ENCODE assay signal across 8 mouse cellular contexts in genomic region chr19:45737208-45737845, GRCm38 (mm10). TPM values are rescaled to one million over a fixed set of nuclear protein-coding genes. Genes with fewer than 3 reads are reported as not detected.
DNase-seq lines count a peak whose midpoint lies in the region; ATAC-seq and TF ChIP-seq lines count a peak whose summit lies in the region.

No protein-coding gene starts in this region.

- ATAC-seq in heart, embryonic 14.5 days (ENCODE audit: insufficient number of reproducible peaks, insufficient read depth, low FRiP score, low read depth) = no peak
- peak; percentile 57; the same call in 1 of the 2 replicates for ATAC-seq in hindbrain, embryonic 11.5 days (ENCODE audit: low FRiP score)
- ATAC-seq in midbrain, embryonic 12.5 days (ENCODE audit: low FRiP score, low read depth) = peak; percentile 88

- intact Hi-C loops in heart, postnatal 14 days (cut with DNase I) = no loop called here

- H3K9me3 ChIP-seq in heart, embryonic 14.5 days (ENCODE audit: control insufficient read depth, low read length) = no peaks in the 10 kb centered on the region
- H3K9me3 ChIP-seq in hindbrain, embryonic 11.5 days (ENCODE audit: control insufficient read depth, low read length) = no peaks in the 10 kb centered on the region
- H3K9me3 ChIP-seq in midbrain, embryonic 12.5 days = no peaks in the 10 kb centered on the region

- TF ChIP-seq CTCF in brain, embryonic 14.5 days (IDR thresholded peaks at IDR 0.05; ENCODE audit: borderline replicate concordance, extremely low read depth, insufficient read depth, insufficient read length) = no peak

- peak overlapping the region; percentile 0 to 29; a peak in 3 of 4 replicates for H3K4me3 ChIP-seq in heart, embryonic 14.5 days (ENCODE audit: control insufficient read depth in 1 of 2, insufficient read depth in 1 of 2, low read depth in 1 of 2, low read length in 2 of 2)
- 0 out of 2 replicates have a peak overlapping the region, but pooled peaks have one; percentile 1 for H3K4me3 ChIP-seq in hindbrain, embryonic 11.5 days (ENCODE audit: low read depth, low read length)
- peak overlapping the region; percentile 27 for H3K4me3 ChIP-seq in midbrain, embryonic 12.5 days

- WGBS in heart, embryonic 14.5 days = 30% methylated on average over 23 of the region's 23 CpGs
- 10% methylated on average over 21 of the region's 23 CpGs for WGBS in hindbrain, embryonic 11.5 days
- WGBS in midbrain, embryonic 12.5 days = 5% methylated on average over 20 of the region's 23 CpGs

- H3K4me1 ChIP-seq in heart, embryonic 14.5 days (ENCODE audit: control insufficient read depth in 2 of 2, insufficient read depth in 2 of 2, low read length in 2 of 2) = peaks cover 14 to 17% of the 10 kb centered on the region in 2 experiments; a peak in 3 of 4 replicates
- H3K4me1 ChIP-seq in hindbrain, embryonic 11.5 days (replicated peaks; ENCODE audit: control insufficient read depth, insufficient read depth, low read length) = peaks cover 5% of the 10 kb centered on the region
- H3K4me1 ChIP-seq in midbrain, embryonic 12.5 days = peaks cover 32% of the 10 kb centered on the region

- no peak for TF ChIP-seq POLR2A in brain, embryonic 14.5 days (IDR thresholded peaks at IDR 0.05; ENCODE audit: borderline replicate concordance, extremely low read depth, insufficient read depth, insufficient read length, poor library complexity, severe bottlenecking)

- peaks cover 97% of the 10 kb centered on the region for H3K27me3 ChIP-seq in heart, embryonic 14.5 days (ENCODE audit: control insufficient read depth, insufficient read depth, low read length)
- H3K27me3 ChIP-seq in hindbrain, embryonic 11.5 days (ENCODE audit: control insufficient read depth, insufficient read depth, low read length) = peaks cover 95% of the 10 kb centered on the region
- H3K27me3 ChIP-seq in midbrain, embryonic 12.5 days = peaks cover 99% of the 10 kb centered on the region

- no peaks in the 10 kb centered on the region for H3K36me3 ChIP-seq in heart, embryonic 14.5 days (ENCODE audit: control insufficient read depth, insufficient read depth, low read length)
- H3K36me3 ChIP-seq in hindbrain, embryonic 11.5 days (ENCODE audit: control insufficient read depth, insufficient read depth, low read length) = no peaks in the 10 kb centered on the region
- no peaks in the 10 kb centered on the region for H3K36me3 ChIP-seq in midbrain, embryonic 12.5 days

- H3K4me2 ChIP-seq in heart, embryonic 14.5 days (ENCODE audit: low read length) = peak overlapping the region; percentile 66
- H3K4me2 ChIP-seq in hindbrain, embryonic 11.5 days (replicated peaks; ENCODE audit: low read depth, low read length) = peak overlapping the region; percentile 19
- H3K4me2 ChIP-seq in midbrain, embryonic 12.5 days (replicated peaks) = peak overlapping the region; percentile 52

- H3K9ac ChIP-seq in heart, embryonic 14.5 days (ENCODE audit: low read length) = peak overlapping the region; percentile 50; the same call in 1 of the 2 replicates
- H3K9ac ChIP-seq in hindbrain, embryonic 11.5 days (ENCODE audit: low read depth, low read length) = no peak overlapping the region
- H3K9ac ChIP-seq in midbrain, embryonic 12.5 days (replicated peaks) = peak overlapping the region; percentile 7; the same call in 1 of the 2 replicates

- no peak for DNase-seq in heart, postnatal 14 days
- peak; percentile 47 for DNase-seq in brain, embryonic 14.5 days (ENCODE audit: low read depth)
- peak; percentile 62 for DNase-seq in hindbrain, embryonic 11.5 days (ENCODE audit: low spot score)
- no peak for DNase-seq in T-cell, adult 2 months (ENCODE audit: low spot score)
- no peak for DNase-seq in kidney, postnatal 10 days
- no peak for DNase-seq in frontal cortex, postnatal 10 days (ENCODE audit: low spot score in 2 of 2)

- H3K27ac ChIP-seq in heart, embryonic 14.5 days (replicated peaks in 1 of 2; ENCODE audit: control insufficient read depth in 1 of 2, insufficient read depth in 1 of 2, low read depth in 2 of 2, low read length in 2 of 2) = no peak overlapping the region
- H3K27ac ChIP-seq in hindbrain, embryonic 11.5 days (ENCODE audit: low read depth, low read length) = no peak overlapping the region
- H3K27ac ChIP-seq in midbrain, embryonic 12.5 days (replicated peaks) = no peak overlapping the region

RNA-seq across cellular contexts. Expression of gene Fgf8, which starts 5.4 kb away (rescaled TPM):
- 0.46 TPM in 1 of 2 replicates, not detected in the other for polyA plus RNA-seq in heart, embryonic 14.5 days (2014; fragmentation: Nextera tagmentation; extraction: Ambion mirVana)
- total RNA-seq in heart, postnatal 14 days (2021) = not detected
- polyA plus RNA-seq in brain, embryonic 14.5 days (2012; rRNA removed) = 1.8 and 2.0 TPM in 2 replicates
- polyA plus RNA-seq in hindbrain, embryonic 11.5 days (2014; fragmentation: Nextera tagmentation; extraction: Ambion mirVana) = 4.6 and 5.7 TPM in 2 replicates
- 4.3 and 5.7 TPM in 2 replicates for polyA plus RNA-seq in midbrain, embryonic 12.5 days (2016; fragmentation: Nextera tagmentation; extraction: Ambion mirVana)

RNA-seq across cellular contexts. Expression of gene Npm3, which starts 12.1 kb away (rescaled TPM):
- 9.8 and 10.2 TPM in 2 replicates for polyA plus RNA-seq in heart, embryonic 14.5 days (2014; fragmentation: Nextera tagmentation; extraction: Ambion mirVana)
- total RNA-seq in heart, postnatal 14 days (2021) = 10 to 100 TPM; 13.0 to 18.9 TPM
- polyA plus RNA-seq in brain, embryonic 14.5 days (2012; rRNA removed) = 50.0 and 70.1 TPM in 2 replicates
- polyA plus RNA-seq in hindbrain, embryonic 11.5 days (2014; fragmentation: Nextera tagmentation; extraction: Ambion mirVana) = 7.4 and 8.8 TPM in 2 replicates
- polyA plus RNA-seq in midbrain, embryonic 12.5 days (2016; fragmentation: Nextera tagmentation; extraction: Ambion mirVana) = 7.7 and 8.4 TPM in 2 replicates

RNA-seq across cellular contexts. Expression of gene Mgea5, which starts 46.3 kb away (rescaled TPM):
- 47.0 and 47.1 TPM in 2 replicates for polyA plus RNA-seq in heart, embryonic 14.5 days (2014; fragmentation: Nextera tagmentation; extraction: Ambion mirVana)
- 10 to 100 TPM; 65.7 TPM for total RNA-seq in heart, postnatal 14 days (2021)
- 125 and 156 TPM in 2 replicates for polyA plus RNA-seq in brain, embryonic 14.5 days (2012; rRNA removed)
- polyA plus RNA-seq in hindbrain, embryonic 11.5 days (2014; fragmentation: Nextera tagmentation; extraction: Ambion mirVana) = 75.6 and 93.2 TPM in 2 replicates
- 115 and 123 TPM in 2 replicates for polyA plus RNA-seq in midbrain, embryonic 12.5 days (2016; fragmentation: Nextera tagmentation; extraction: Ambion mirVana)

Comparison
In these comparisons a context has a peak if more than half of its experiments do, and no peak if none do; other contexts are left out.
1. DNase-seq: peak in brain, embryonic 14.5 days (single experiment) and hindbrain, embryonic 11.5 days (single experiment); none in heart, postnatal 14 days (0 of 2), T-cell, adult 2 months (single experiment), kidney, postnatal 10 days (single experiment) and frontal cortex, postnatal 10 days (0 of 2).
2. Peak in every context shown above with its lines, with median percentiles within 50 percentile points of each other: H3K4me2 ChIP-seq and H3K4me3 ChIP-seq.